Mouse (Mus musculus) layer of hippocampus, adult 2 months (tissue): Measurements from ENCODE around the gene Zc3h7b. TPM values are rescaled to one million over a fixed set of nuclear protein-coding genes. Genes with fewer than 3 reads are reported as not detected.

Experiments
- DNase-seq, 2 experiments: peaks; one replicate each; pipeline ENCODE4 v3.0.0; 2022; ENCODE audit warnings: low spot score in 2 of 2
- H3K27ac ChIP-seq: fragments of 200-600 bp; 2 replicates; pipeline ENCODE4 v1.8.1; 2022
- H3K4me3 ChIP-seq: fragments of 200-600 bp; 2 replicates; pipeline ENCODE4 v1.8.1; 2022; ENCODE audit warnings: mild to moderate bottlenecking
- CTCF ChIP-seq: fragments of 200-600 bp; conservative IDR thresholded peaks from 2 replicates; pipeline ENCODE4 v1.8.1; 2022; ENCODE audit warnings: antibody characterized with exemption, mild to moderate bottlenecking, moderate library complexity
- total RNA-seq, 2 experiments: library from RNA; stranded (reverse); gene quantifications; 2 replicates each; pipeline ENCODE4 v1.2.3; 2021

Zc3h7b gene
- total RNA-seq, 2 experiments from 2014 or later, result 140 to 145 TPM

- DNase-seq, result no peak
- Histone ChIP-seq H3K27ac (no peak overlapping the region), H3K4me3 (no peak overlapping the region)
- TF ChIP-seq CTCF, result no peak
These were observed 8.8 kb downstream of the Zc3h7b start for GRCm38 (mm10) chr15:81753669-81754068.

DNA sequence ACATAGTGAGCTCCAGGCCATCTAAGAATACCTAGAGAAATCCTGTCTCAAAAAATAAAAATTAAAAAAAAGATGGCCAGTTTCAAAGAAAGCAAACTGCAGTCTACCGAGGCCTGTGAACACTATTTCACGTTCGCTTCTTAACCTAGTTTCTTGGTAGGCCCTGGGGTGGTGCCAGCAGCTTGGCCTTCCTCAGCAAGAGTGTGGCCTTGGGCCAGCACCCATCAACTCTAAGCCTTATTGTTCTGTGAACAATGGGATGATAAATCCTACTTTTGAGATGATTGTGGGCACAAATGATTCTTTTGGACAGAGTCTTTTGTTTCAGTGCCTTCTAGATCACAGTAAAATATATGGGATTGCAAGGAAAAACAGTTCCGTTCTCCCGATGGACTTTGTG is 13.8 kb downstream of the Zc3h7b start:
- Histone ChIP-seq H3K27ac (peak overlapping the region; percentile 46; the same call in 1 of the 2 replicates), H3K4me3 (no peak overlapping the region)
- no peak for TF ChIP-seq CTCF
- no peak for DNase-seq

- DNase-seq, result no peak
- no peak overlapping the region for H3K27ac ChIP-seq
- H3K4me3 ChIP-seq, result no peak overlapping the region
- TF ChIP-seq CTCF, result no peak
These were observed 14.7 kb downstream of the Zc3h7b start for GRCm38 (mm10) chr15:81759542-81759941.

DNA sequence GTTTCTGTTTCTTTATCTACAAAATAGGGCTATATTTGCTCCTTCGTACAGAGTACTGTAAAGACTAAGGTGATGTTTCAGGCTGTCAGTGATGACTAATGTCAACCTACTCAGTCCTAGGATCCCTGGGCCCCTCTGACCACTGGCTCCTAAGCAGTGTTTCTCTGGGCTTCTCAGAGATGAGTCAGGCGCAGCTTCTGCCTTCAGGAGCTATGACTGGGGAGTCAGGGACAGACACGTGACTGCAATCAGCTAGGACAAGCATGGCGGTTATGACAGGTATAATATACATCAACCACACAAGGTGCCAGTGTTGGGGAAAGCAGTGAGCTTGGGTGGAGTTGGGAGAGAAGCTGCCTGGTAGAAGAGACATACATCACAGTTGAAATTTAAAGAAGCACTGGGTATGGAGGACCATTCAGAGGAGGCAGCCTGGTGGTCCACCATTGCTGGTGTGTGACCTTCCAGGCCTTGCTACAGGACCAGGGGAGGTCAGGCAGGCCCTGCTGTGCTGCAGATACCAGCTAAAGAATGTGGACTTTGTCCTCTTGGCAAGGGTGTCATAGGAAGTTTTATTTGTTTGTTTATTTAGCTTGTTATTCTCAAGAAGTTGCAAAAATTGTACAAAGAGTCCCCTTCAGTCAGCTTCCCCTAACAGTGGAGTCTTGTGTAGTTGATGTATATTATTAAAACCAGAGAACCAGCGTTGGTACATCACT is 15.7 kb downstream of the Zc3h7b start:
- no peak for DNase-seq
- Histone ChIP-seq H3K27ac (no peak overlapping the region), H3K4me3 (no peak overlapping the region)
- TF ChIP-seq CTCF, result no peak

DNA sequence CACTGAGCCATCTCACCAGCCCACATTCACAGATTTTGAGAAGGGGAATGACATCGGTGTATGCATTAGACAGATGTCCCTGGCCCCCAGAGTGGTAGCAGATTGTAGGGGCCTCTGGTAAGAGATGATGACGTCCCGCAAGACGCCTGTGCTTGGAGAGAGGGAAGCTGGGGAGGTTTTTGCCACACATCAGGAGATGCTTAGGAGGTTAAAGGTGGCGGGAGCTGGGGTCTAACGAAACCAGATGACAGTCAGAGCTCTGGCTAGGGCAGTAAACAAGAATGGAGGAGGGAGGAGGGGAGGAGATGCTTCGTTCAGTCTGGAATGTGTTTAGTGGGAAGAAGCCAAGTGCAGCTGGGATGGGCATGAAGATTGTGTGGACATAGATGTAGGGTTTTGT is 16.5 kb downstream of the Zc3h7b start:
- Histone ChIP-seq H3K27ac (no peak overlapping the region), H3K4me3 (no peak overlapping the region)
- no peak for DNase-seq
- no peak for TF ChIP-seq CTCF

- TF ChIP-seq CTCF, result peak; percentile 45
- Histone ChIP-seq H3K4me3 (no peak overlapping the region), H3K27ac (no peak overlapping the region)
- no peak for DNase-seq
These were observed 17.1 kb downstream of the Zc3h7b start for GRCm38 (mm10) chr15:81761959-81762358.

GRCm38 (mm10) chr15:81764573-81764972 is 19.7 kb downstream of the Zc3h7b start:
- DNase-seq, result no peak
- no peak for TF ChIP-seq CTCF
- Histone ChIP-seq H3K27ac (no peak overlapping the region), H3K4me3 (no peak overlapping the region)

GRCm38 (mm10) chr15:81765651-81766050 is 20.8 kb downstream of the Zc3h7b start:
- TF ChIP-seq CTCF, result no peak
- H3K4me3 ChIP-seq, result no peak overlapping the region
- H3K27ac ChIP-seq, result no peak overlapping the region
- no peak for DNase-seq

GRCm38 (mm10) chr15:81766439-81766838 is 21.6 kb downstream of the Zc3h7b start:
- H3K27ac ChIP-seq, result no peak overlapping the region
- no peak overlapping the region for H3K4me3 ChIP-seq
- TF ChIP-seq CTCF, result no peak
- no peak for DNase-seq

GRCm38 (mm10) chr15:81769037-81769436 is 24.2 kb downstream of the Zc3h7b start:
- Histone ChIP-seq H3K27ac (no peak overlapping the region), H3K4me3 (no peak overlapping the region)
- no peak for DNase-seq
- no peak for TF ChIP-seq CTCF

GRCm38 (mm10) chr15:81772431-81773120 is 27.7 kb downstream of the Zc3h7b start:
- TF ChIP-seq CTCF, result no peak
- H3K27ac ChIP-seq, result no peak overlapping the region; the same call in 1 of the 2 replicates

GRCm38 (mm10) chr15:81774505-81775171 is 29.8 kb downstream of the Zc3h7b start:
- H3K4me3 ChIP-seq, result no peak overlapping the region
- DNase-seq, result no peak
- H3K27ac ChIP-seq, result no peak overlapping the region
- no peak for TF ChIP-seq CTCF

More at GRCm38 (mm10) chr15:81772431-81773120, 27.7 kb downstream of the Zc3h7b start:
- H3K4me3 ChIP-seq, result no peak overlapping the region
- DNase-seq, result no peak
